Comparison of ENCODE assay signal across 16 mouse cellular contexts in the genomic region with DNA sequence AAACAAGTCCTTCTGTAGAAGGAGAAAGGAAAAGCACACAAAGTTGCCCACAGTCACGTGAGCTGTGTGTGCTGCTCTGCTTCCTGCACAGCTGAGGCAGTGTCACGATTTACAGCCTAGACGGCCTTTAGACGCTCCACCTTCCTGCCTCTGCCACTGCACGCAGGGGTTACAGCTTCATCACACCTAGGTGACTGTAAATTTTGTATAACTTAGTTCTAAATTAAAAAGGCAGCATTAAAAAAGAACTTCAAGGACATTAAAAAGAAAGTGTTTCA.
DNase-seq lines count a peak whose midpoint lies in the region; ATAC-seq and TF ChIP-seq lines count a peak whose summit lies in the region.
"Had no signal": no experiment of that assay in that cellular context is flagged by ENCODE, and none has a peak within 500 bp of the region (broad histone marks: within the 10 kb centered on the region; RNA-seq: fewer than 3 reads in every experiment).

No protein-coding gene starts in this region.

- TF ChIP-seq CTCF in kidney, postnatal 0 days (IDR thresholded peaks at IDR 0.05; ENCODE audit: low read depth), result no peak

- H3K36me3 ChIP-seq in kidney, postnatal 0 days (ENCODE audit: insufficient read depth, low read length), result peaks cover 3% of the 10 kb centered on the region; the same call in 1 of the 2 replicates
- peaks cover 78% of the 10 kb centered on the region for H3K36me3 ChIP-seq in megakaryocyte, embryonic 14.5 days (replicated peaks; ENCODE audit: low read length)

- 35% methylated on average over 5 of the region's 5 CpGs for WGBS in kidney, postnatal 0 days

- H3K9me3 ChIP-seq in kidney, postnatal 0 days (replicated peaks; ENCODE audit: low read length), result no peaks in the 10 kb centered on the region
- H3K9me3 ChIP-seq in megakaryocyte, embryonic 14.5 days, result no peaks in the 10 kb centered on the region
- H3K9me3 ChIP-seq: embryonic facial prominence, embryonic 10.5 days; hindbrain, embryonic 12.5 days; liver, embryonic 12.5 days; midbrain, embryonic 15.5 days; neural tube, embryonic 15.5 days had no signal

- no peak overlapping the region for H3K9ac ChIP-seq in kidney, postnatal 0 days (ENCODE audit: low read depth, low read length)
- H3K9ac ChIP-seq: hindbrain, embryonic 12.5 days; liver, embryonic 12.5 days; midbrain, embryonic 15.5 days; neural tube, embryonic 15.5 days had no signal

- intact Hi-C loops in heart, postnatal 10 days (cut with DNase I), result loop anchor here (5.0 kb wide), 1 partner anchor 1006 kb away; no protein-coding TSS in a partner anchor

- no peak overlapping the region for H3K4me2 ChIP-seq in kidney, postnatal 0 days (ENCODE audit: low read length)
- H3K4me2 ChIP-seq: heart, embryonic 11.5 days; hindbrain, embryonic 12.5 days; liver, embryonic 12.5 days; midbrain, embryonic 15.5 days; neural tube, embryonic 15.5 days had no signal

- H3K4me1 ChIP-seq in kidney, postnatal 0 days (replicated peaks; ENCODE audit: insufficient read depth, low read length), result no peaks in the 10 kb centered on the region
- H3K4me1 ChIP-seq in megakaryocyte, embryonic 14.5 days, result peaks cover 11% of the 10 kb centered on the region
- H3K4me1 ChIP-seq: embryonic facial prominence, embryonic 10.5 days; hindbrain, embryonic 12.5 days; liver, embryonic 12.5 days; midbrain, embryonic 15.5 days; neural tube, embryonic 15.5 days had no signal

- no peaks in the 10 kb centered on the region for H3K27me3 ChIP-seq in kidney, postnatal 0 days (ENCODE audit: insufficient read depth, low read length)
- no peaks in the 10 kb centered on the region for H3K27me3 ChIP-seq in megakaryocyte, embryonic 14.5 days (replicated peaks)
- H3K27me3 ChIP-seq: hindbrain, embryonic 12.5 days; liver, embryonic 12.5 days; midbrain, embryonic 15.5 days; neural tube, embryonic 15.5 days had no signal

- ATAC-seq in kidney, postnatal 0 days (replicated peaks; ENCODE audit: low FRiP score, low read depth), result no peak
- ATAC-seq: liver, embryonic 12.5 days had no signal

- no peak overlapping the region for H3K27ac ChIP-seq in kidney, postnatal 0 days
- H3K27ac ChIP-seq: embryonic facial prominence, embryonic 10.5 days; hindbrain, embryonic 12.5 days; liver, embryonic 12.5 days; midbrain, embryonic 15.5 days; neural tube, embryonic 15.5 days had no signal

- peak; percentile 5 for DNase-seq in adrenal gland, postnatal 14 days
- no peak for DNase-seq in adrenal gland, adult 2 months
- peak; percentile 8 for DNase-seq in kidney, postnatal 0 days (ENCODE audit: low spot score)
- DNase-seq in kidney, adult 8-10 months, result no peak
- DNase-seq in CD4-positive helper T cell, adult 2 months (ENCODE audit: low read depth, low spot score), result peak; percentile 79
- no peak for DNase-seq in gastrocnemius, postnatal 10 days
- no peak for DNase-seq in heart, postnatal 10 days
- DNase-seq: gastrocnemius, postnatal 14 days; kidney, adult 2 months had no signal

- no peak overlapping the region for H3K4me3 ChIP-seq in kidney, postnatal 0 days (replicated peaks; ENCODE audit: low read depth, low read length)
- peak overlapping the region; percentile 9 for H3K4me3 ChIP-seq in megakaryocyte, embryonic 14.5 days (replicated peaks)
- H3K4me3 ChIP-seq: embryonic facial prominence, embryonic 10.5 days; hindbrain, embryonic 12.5 days; liver, embryonic 12.5 days; midbrain, embryonic 15.5 days; neural tube, embryonic 15.5 days had no signal

Comparison
In these comparisons a context has a peak if more than half of its experiments do, and no peak if none do; other contexts are left out.
1. DNase-seq: peak in adrenal gland, postnatal 14 days (single experiment), kidney, postnatal 0 days (single experiment) and CD4-positive helper T cell, adult 2 months (single experiment); none in adrenal gland, adult 2 months (single experiment), kidney, adult 8-10 months (0 of 2), gastrocnemius, postnatal 10 days (single experiment) and heart, postnatal 10 days (0 of 2).